Mouse (Mus musculus) ES-CJ7 (cell line): ENCODE measurements at regions not wholly inside any gene's neighbourhood (a gene's known extent, or its start where the extent isn't known, plus 50 kb on each side); places are given as distances from the start of the nearest gene placed in this dataset.
A peak's percentile ranks its signal among the peaks of the same experiment; 100 is the strongest.
"Not testable (repeated sequence)": the region's sequence is repeated elsewhere in the genome, so short reads cannot be mapped to it uniquely, and the experiment has no call there.

Experiments used
- DNase-seq: peaks from one replicate; pipeline ENCODE4 v3.0.0; 2011; ENCODE audit warnings: low read depth, low spot score

- DNase-seq = no peak
These were observed 96.7 kb upstream of the Max start for GRCm38 (mm10) chr12:77058596-77059190.

- DNase-seq = peak; percentile 81
These were observed 94.9 kb upstream of the Max start for GRCm38 (mm10) chr12:77056748-77057370.

- DNase-seq = no peak
These were observed 92.7 kb upstream of the Max start for GRCm38 (mm10) chr12:77054700-77055099.

DNA sequence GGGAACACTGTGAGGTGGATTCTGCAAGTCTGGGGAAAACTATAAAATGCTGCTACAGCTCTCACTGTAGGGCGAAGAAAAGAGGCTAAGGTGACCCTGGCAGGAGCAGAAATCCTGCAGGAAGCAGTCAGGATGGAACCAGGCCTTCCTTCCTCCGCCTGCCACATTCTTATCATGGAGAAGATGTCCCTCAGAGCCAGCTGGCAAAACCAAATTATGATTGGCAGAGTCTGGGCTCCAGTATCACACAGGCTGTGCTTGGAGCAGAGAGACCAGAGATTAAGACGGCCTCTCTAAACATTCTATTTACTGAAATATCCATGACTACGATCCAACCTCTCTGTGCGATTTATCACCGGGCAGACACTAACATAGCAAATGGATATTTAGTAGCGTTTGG lies 92.2 kb upstream of the Max start:
- no peak for DNase-seq

GRCm38 (mm10) chr12:77052853-77053252 lies 90.9 kb upstream of the Max start:
- DNase-seq = peak; percentile 82

- DNase-seq = no peak
These were observed 86.4 kb upstream of the Max start for GRCm38 (mm10) chr12:77048380-77048779.

DNA sequence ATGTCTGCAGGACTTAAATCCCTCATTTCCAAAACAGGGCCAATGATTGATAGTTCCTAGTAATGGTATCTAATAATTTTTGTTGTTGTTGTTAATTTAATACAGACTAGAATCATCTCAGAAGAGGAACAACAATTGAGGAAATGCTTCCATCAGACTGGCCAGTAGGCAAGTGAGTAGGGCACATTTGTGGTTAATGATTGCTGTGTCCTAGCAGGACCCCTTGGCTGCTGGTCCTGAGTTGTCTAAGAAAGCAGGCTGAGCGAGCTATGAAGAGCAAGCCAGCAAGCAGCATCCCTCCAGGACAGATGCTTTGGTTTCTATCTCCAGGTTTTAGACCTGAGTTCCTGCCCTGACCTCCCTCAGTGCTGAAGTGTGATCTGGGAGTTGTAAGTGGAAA lies 85.3 kb upstream of the Max start:
- no peak for DNase-seq

DNA sequence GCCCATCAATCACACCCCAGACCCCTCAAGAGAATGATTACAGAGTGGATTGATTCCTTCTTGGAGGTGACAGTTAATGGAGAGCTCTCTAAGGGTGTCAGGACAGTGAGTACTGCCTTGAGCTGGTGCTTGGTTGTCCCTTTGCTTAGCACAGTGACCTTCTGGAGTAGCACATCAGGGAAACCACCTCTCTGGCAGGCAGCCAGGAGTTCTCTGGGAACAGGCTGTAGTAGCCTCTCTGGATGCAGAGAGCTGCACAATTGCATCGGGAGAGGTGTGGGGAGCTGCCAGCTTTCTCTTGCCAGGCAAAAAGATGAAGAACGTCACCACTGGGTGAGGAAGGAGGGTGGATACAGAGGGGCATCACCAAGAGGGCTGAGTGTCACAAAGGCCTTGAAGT lies 84.0 kb upstream of the Max start:
- DNase-seq = no peak

- DNase-seq = no peak
These were observed 83.4 kb upstream of the Max start for GRCm38 (mm10) chr12:77045356-77045755.

GRCm38 (mm10) chr12:77042356-77042755 lies 80.4 kb upstream of the Max start:
- no peak for DNase-seq

- no peak for DNase-seq
These were observed 79.1 kb upstream of the Max start for GRCm38 (mm10) chr12:77041141-77041540.

- DNase-seq = no peak
These were observed 77.9 kb upstream of the Max start for GRCm38 (mm10) chr12:77039953-77040305.

DNA sequence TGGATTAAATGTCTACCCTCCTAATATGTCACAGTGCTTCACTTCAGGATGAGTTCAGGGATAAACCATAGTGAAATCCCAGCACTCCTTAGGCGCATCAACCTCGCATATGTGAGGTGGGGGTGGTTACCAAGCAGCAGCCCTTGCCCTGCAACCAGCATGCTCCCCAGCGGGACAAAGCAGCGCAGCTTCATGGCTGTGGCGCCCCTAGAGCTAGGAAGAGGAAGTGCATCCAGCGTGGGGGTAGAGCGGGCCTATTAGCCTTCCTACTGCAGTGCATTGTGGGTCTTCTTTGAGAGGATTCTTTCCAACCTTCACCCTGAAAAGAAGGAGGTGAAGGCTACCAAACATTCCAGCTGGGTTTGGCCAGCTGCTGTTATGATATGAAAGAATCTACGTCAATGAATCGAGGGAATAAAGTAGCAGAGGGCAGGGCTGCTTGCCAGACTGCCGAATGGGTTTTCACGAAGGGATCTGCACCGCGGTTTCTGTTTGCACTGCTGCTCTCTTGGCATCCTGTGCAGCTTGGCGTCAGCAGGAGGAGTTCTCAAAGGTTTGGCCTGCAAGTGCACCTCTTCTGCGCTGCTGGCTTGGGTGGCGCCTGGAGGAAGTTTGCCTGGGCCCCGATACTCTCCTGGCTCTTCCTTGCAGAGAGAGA lies 77.4 kb upstream of the Max start:
- DNase-seq = peak; percentile 93

DNA sequence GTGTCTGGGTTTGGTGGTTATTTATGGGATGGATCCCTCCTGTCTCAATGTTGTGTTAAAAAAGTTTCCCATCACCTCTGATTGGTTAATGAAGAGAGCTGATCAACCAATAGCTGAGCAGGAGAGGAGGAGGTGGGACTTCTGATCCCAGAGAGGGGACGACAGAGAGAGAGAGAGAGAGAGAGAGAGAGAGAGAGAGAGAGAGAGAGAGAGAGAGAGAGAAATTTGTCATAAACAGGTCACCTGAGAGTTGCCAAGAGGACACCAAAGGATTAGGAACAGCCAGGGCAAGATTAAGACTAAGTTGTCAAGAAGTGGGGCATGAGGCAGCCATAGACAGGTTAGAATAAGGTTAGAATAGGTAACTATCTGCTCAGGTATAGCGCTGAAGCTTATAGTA lies 73.7 kb upstream of the Max start:
- no peak for DNase-seq

- no peak for DNase-seq
These were observed 69.4 kb upstream of the Max start for GRCm38 (mm10) chr12:77031448-77031847.

DNA sequence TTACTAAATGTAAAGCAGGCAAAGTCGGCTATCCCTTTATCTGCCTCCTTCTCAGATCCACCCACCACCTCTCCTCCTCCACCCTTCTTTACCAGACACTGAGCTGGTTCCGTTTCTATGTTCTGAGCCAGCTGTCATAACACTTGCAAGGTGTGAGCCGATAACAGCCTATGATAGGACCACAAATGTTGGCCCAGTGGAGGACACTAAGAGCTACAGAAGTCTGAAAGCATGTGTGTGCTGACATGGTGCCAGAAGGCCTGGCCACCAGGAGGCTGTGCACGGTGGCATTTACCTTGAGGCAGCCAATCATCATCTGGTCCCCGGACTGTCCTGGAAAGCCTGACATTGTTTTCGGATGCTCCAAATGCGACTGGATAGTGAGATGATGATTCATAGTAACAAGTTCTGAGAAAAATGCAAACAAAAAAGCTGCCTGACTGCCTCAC lies 63.5 kb upstream of the Max start:
- no peak for DNase-seq

- DNase-seq = no peak
These were observed 60.5 kb upstream of the Max start for GRCm38 (mm10) chr12:77022538-77022937.

DNA sequence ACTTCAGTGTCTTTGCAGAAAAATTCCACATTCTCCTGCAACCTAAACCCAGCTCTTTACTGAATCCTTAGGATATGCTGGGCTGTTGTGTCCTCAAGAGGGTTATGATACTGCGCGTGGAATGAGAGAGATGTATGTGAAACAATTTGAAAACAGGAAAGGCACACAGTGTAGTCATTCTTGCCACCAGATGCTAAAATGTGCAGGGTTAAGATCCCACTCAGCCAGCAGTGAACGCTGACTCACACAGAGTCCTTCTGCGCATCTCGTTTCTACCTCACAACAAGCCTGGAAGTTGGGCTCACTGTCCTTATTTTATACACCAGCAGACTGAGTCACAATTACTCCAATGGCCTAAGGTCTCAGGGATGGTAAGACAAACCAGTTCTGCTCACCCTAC lies 59.9 kb upstream of the Max start:
- DNase-seq = no peak

DNA sequence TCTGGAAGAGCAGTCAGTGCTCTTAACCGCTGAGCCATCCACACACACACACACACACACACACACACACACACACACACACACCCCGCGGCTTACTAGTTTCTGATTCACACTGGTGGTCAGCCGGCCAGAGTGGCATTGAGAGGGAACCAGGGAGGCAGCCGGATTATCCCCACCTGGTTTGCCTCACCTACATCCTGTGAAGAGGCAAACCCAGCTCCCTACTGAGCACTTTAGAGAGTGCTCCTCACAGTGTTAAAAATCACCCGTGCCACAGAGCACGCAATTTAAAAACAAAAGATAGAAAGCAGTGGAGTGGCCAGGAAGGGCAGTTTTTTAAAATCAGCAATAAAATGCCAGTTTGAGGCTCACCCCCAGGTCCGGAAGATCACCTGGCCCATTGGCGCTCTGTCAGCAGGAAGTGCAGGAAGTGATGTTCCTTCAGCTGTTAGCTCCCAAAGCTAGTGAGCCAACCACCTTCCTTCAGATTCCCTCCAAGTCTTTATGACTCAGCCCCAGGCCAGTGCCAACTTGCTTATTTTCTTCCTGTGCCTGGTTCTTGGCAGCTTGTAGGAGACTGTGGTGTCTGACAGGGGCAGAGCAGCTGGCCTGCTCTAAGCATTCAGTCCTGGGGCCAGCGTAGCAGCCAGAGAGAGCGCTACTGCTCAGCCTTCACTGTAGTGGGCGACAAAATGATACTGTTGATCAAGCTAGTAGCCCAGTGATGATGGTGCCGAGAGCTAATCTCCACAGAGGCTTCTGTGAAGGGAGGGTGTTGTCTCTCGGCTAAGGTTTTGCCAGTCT lies 57.9 kb upstream of the Max start:
- DNase-seq = no peak

- not testable (repeated sequence) for DNase-seq
These were observed 57.1 kb upstream of the Max start for GRCm38 (mm10) chr12:77019148-77019547.

DNA sequence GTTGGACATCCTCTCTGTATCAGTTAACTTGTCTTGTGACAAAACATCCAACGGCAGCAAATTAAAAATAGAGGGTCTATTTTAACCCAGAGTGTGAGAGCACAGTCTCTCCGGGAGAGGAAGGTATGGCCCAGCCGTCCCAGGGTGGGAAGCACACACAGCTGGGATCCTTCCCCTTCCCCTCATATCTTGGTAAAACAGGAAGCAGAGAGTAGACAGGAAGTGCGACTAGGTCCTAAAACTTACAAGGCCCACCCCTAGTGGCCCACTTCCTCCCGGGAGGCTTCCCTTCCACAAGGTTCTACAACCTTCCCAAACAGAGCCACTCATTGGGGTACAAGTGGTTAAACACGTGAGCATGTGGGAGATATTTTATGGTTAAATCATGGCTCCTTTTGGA lies 56.4 kb upstream of the Max start:
- DNase-seq = no peak

DNA sequence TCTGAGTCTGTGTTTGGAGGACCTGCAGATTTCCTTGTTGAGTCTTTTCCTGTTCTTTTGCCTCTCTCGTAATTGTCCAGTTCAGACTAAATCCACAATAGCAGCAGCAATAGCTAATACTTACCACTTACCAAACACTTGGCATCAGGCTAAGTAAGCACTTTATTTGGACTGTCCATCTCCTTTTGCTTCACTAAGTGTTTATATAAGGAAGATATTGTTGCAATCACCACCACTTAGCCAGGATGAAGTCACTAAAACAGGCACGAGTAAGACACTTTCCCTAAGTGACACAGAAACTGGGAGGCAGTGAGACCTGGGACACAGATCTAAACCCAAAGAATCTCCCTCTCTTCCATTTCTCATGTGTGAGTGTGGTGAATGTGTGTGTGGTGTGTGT lies 52.9 kb upstream of the Max start:
- no peak for DNase-seq
